ENCODE assay signal across 9 mouse cellular contexts in the genomic region with DNA sequence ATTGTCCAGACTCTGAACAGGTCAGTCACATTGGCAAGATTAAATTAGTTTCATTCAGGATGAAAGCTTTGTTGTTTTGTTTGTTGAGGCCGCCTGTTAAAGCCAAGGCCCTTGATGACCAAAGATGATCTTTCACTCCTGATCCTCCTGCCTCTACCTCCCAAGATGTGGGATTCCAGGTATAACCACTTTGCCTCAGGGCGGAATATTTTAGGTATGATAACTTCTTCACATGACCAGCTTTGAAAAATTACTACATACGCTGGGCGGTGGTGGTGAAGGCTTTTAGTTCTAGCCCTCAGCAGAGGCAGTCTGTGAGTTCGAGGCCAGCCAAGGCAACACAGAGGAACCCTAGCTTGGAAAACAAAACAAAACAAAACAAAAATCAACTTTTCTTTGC. TPM values are rescaled to one million over a fixed set of nuclear protein-coding genes. Genes with fewer than 3 reads are reported as not detected.
DNase-seq lines count a peak whose midpoint lies in the region; ATAC-seq and TF ChIP-seq lines count a peak whose summit lies in the region.
"Had no signal": no experiment of that assay in that cellular context is flagged by ENCODE, and none has a peak within 500 bp of the region (broad histone marks: within the 10 kb centered on the region; RNA-seq: fewer than 3 reads in every experiment).

No protein-coding gene starts in this region.

- no peak for ATAC-seq in hindbrain, embryonic 11.5 days (ENCODE audit: low FRiP score)
- no peak for ATAC-seq in G1E (ENCODE audit: extremely low read depth, insufficient number of reproducible peaks, low FRiP score, poor library complexity, severe bottlenecking)
- ATAC-seq in forebrain, postnatal 0 days, result no peak
- ATAC-seq in midbrain, embryonic 11.5 days (ENCODE audit: low FRiP score), result no peak
- no peak for ATAC-seq in erythroid progenitor cell, adult 5-6 weeks (replicated peaks; ENCODE audit: low FRiP score, poor library complexity, severe bottlenecking)

- H3K27ac ChIP-seq in hindbrain, embryonic 10.5 days, result no peak overlapping the region
- no peak overlapping the region for H3K27ac ChIP-seq in hindbrain, embryonic 11.5 days (ENCODE audit: low read depth, low read length)
- no peak overlapping the region for H3K27ac ChIP-seq in forebrain, postnatal 0 days (ENCODE audit: low read depth, low read length)
- no peak overlapping the region for H3K27ac ChIP-seq in midbrain, embryonic 11.5 days (ENCODE audit: low read depth, low read length)

- H3K4me1 ChIP-seq in hindbrain, embryonic 10.5 days (replicated peaks), result peaks cover 30% of the 10 kb centered on the region
- no peaks in the 10 kb centered on the region; the same call in 1 of the 2 replicates for H3K4me1 ChIP-seq in hindbrain, embryonic 11.5 days (replicated peaks; ENCODE audit: control insufficient read depth, insufficient read depth, low read length)
- H3K4me1 ChIP-seq in G1E (ENCODE audit: insufficient read depth, low read depth, low read length), result peaks cover 60% of the 10 kb centered on the region
- 0 out of 2 replicates have a peak, but pooled peaks cover 7% of the 10 kb centered on the region for H3K4me1 ChIP-seq in forebrain, postnatal 0 days (ENCODE audit: insufficient read depth)
- H3K4me1 ChIP-seq in midbrain, embryonic 11.5 days (ENCODE audit: control insufficient read depth, insufficient read depth, low read length), result peaks cover 8% of the 10 kb centered on the region

- H3K9me3 ChIP-seq in hindbrain, embryonic 10.5 days, result no peaks in the 10 kb centered on the region
- no peaks in the 10 kb centered on the region for H3K9me3 ChIP-seq in hindbrain, embryonic 11.5 days (ENCODE audit: control insufficient read depth, low read length)
- H3K9me3 ChIP-seq in G1E (replicated peaks), result no peaks in the 10 kb centered on the region
- no peaks in the 10 kb centered on the region for H3K9me3 ChIP-seq in forebrain, postnatal 0 days (ENCODE audit: low read length)
- H3K9me3 ChIP-seq in midbrain, embryonic 11.5 days (ENCODE audit: control insufficient read depth, low read length), result no peaks in the 10 kb centered on the region

- no peak overlapping the region for H3K9ac ChIP-seq in hindbrain, embryonic 11.5 days (ENCODE audit: low read depth, low read length)
- no peak overlapping the region for H3K9ac ChIP-seq in forebrain, postnatal 0 days
- no peak overlapping the region for H3K9ac ChIP-seq in midbrain, embryonic 11.5 days (ENCODE audit: low read length)

- H3K27me3 ChIP-seq in hindbrain, embryonic 10.5 days (ENCODE audit: insufficient read depth, poor library complexity, severe bottlenecking), result peaks cover 18% of the 10 kb centered on the region; the same call in 1 of the 2 replicates
- H3K27me3 ChIP-seq in hindbrain, embryonic 11.5 days (ENCODE audit: control insufficient read depth, insufficient read depth, low read length), result no peaks in the 10 kb centered on the region
- H3K27me3 ChIP-seq in G1E (ENCODE audit: insufficient read depth, low read length), result no peaks in the 10 kb centered on the region
- no peaks in the 10 kb centered on the region for H3K27me3 ChIP-seq in forebrain, postnatal 0 days (ENCODE audit: insufficient read depth, low read length)
- H3K27me3 ChIP-seq in midbrain, embryonic 11.5 days (ENCODE audit: control insufficient read depth, insufficient read depth, low read length), result no peaks in the 10 kb centered on the region

- no peak overlapping the region for H3K4me2 ChIP-seq in hindbrain, embryonic 11.5 days (replicated peaks; ENCODE audit: low read depth, low read length)
- H3K4me2 ChIP-seq in forebrain, postnatal 0 days (ENCODE audit: low read depth), result peak overlapping the region; percentile 99
- H3K4me2 ChIP-seq in midbrain, embryonic 11.5 days, result peak overlapping the region; percentile 90; the same call in 1 of the 2 replicates

- no peak for DNase-seq in hindbrain, embryonic 10.5 days (ENCODE audit: low spot score)
- DNase-seq in hindbrain, embryonic 11.5 days (ENCODE audit: low spot score), result no peak
- no peak for DNase-seq in G1E (ENCODE audit: low spot score)
- no peak for DNase-seq in forebrain, postnatal 0 days
- DNase-seq in midbrain, embryonic 11.5 days (ENCODE audit: low spot score, missing footprints), result no peak
- no peak for DNase-seq in right cerebral cortex, adult 18-20 months
- DNase-seq in adrenal gland, postnatal 4 days (ENCODE audit: low spot score in 2 of 2), result no peak

- 77% methylated on average over 5 of the region's 5 CpGs for WGBS in hindbrain, embryonic 10.5 days
- 83% methylated on average over 5 of the region's 5 CpGs for WGBS in hindbrain, embryonic 11.5 days
- WGBS in forebrain, postnatal 0 days, result 76% methylated on average over 5 of the region's 5 CpGs
- 73% methylated on average over 5 of the region's 5 CpGs for WGBS in midbrain, embryonic 11.5 days

- no peak for TF ChIP-seq CTCF in G1E (IDR thresholded peaks at IDR 0.05; ENCODE audit: low read depth, low read length)
- no peak for TF ChIP-seq CTCF in forebrain, postnatal 0 days (IDR thresholded peaks at IDR 0.05; ENCODE audit: low read depth)

- H3K36me3 ChIP-seq in hindbrain, embryonic 10.5 days, result no peaks in the 10 kb centered on the region
- no peaks in the 10 kb centered on the region for H3K36me3 ChIP-seq in hindbrain, embryonic 11.5 days (ENCODE audit: control insufficient read depth, insufficient read depth, low read length)
- H3K36me3 ChIP-seq in G1E (replicated peaks), result peaks cover 16% of the 10 kb centered on the region
- H3K36me3 ChIP-seq in forebrain, postnatal 0 days (ENCODE audit: insufficient read depth), result no peaks in the 10 kb centered on the region
- H3K36me3 ChIP-seq in midbrain, embryonic 11.5 days (ENCODE audit: control insufficient read depth, insufficient read depth, low read length), result no peaks in the 10 kb centered on the region

- peak overlapping the region; percentile 68 for H3K4me3 ChIP-seq in hindbrain, embryonic 10.5 days
- no peak overlapping the region for H3K4me3 ChIP-seq in hindbrain, embryonic 11.5 days (ENCODE audit: low read depth, low read length)
- H3K4me3 ChIP-seq in G1E (ENCODE audit: low read depth, low read length), result peak overlapping the region; percentile 80; the same call in 1 of the 2 replicates
- H3K4me3 ChIP-seq in forebrain, postnatal 0 days (ENCODE audit: low read depth, low read length), result peak overlapping the region; percentile 71
- no peak overlapping the region for H3K4me3 ChIP-seq in midbrain, embryonic 11.5 days (ENCODE audit: low read depth, low read length)

RNA-seq across cellular contexts. Expression of gene Anxa5, which starts 1.3 kb away (rescaled TPM):
- 115 and 120 TPM in 2 replicates for polyA plus RNA-seq in hindbrain, embryonic 10.5 days (2016; fragmentation: Nextera tagmentation; extraction: Ambion mirVana)
- 103 and 121 TPM in 2 replicates for polyA plus RNA-seq in hindbrain, embryonic 11.5 days (2014; fragmentation: Nextera tagmentation; extraction: Ambion mirVana)
- total RNA-seq in G1E (2014; fragmentation: Nextera tagmentation), result 165 and 180 TPM in 2 replicates
- 175 TPM in 2 replicates for total RNA-seq in G1E (2017)
- polyA plus RNA-seq in G1E (2012), result 81.0 and 94.3 TPM in 2 replicates
- total RNA-seq in forebrain, postnatal 0 days (2014; rRNA removed), result 38.6 and 41.2 TPM in 2 replicates
- polyA plus RNA-seq in forebrain, postnatal 0 days (2015; fragmentation: Nextera tagmentation; extraction: Ambion mirVana), result 47.2 and 48.9 TPM in 2 replicates
- polyA plus RNA-seq in midbrain, embryonic 11.5 days (2014; fragmentation: Nextera tagmentation; extraction: Ambion mirVana), result 93.7 and 98.4 TPM in 2 replicates
- total RNA-seq in adrenal gland, postnatal 4 days (2021), result 100 to 1,000 TPM; 338 to 365 TPM
- total RNA-seq in erythroid progenitor cell, adult 5-6 weeks (2015; ENCODE audit: low replicate concordance), result 47.2 and 66.2 TPM in 2 replicates
- total RNA-seq in erythroid progenitor cell, adult 5-6 weeks (2017; ENCODE audit: low replicate concordance), result 26.8 and 26.9 TPM in 2 replicates

RNA-seq across cellular contexts. Expression of gene 1810062G17Rik, which starts 1.3 kb away (rescaled TPM):
- polyA plus RNA-seq in hindbrain, embryonic 10.5 days (2016; fragmentation: Nextera tagmentation; extraction: Ambion mirVana), result 0.36 and 0.63 TPM in 2 replicates
- polyA plus RNA-seq in hindbrain, embryonic 11.5 days (2014; fragmentation: Nextera tagmentation; extraction: Ambion mirVana), result 0.45 and 0.95 TPM in 2 replicates
- total RNA-seq in G1E (2014; fragmentation: Nextera tagmentation), result not detected in 2 replicates
- total RNA-seq in G1E (2017), result 0.44 TPM in 1 of 2 replicates, not detected in the other
- polyA plus RNA-seq in G1E (2012), result not detected in 2 replicates
- not detected in 2 replicates for total RNA-seq in forebrain, postnatal 0 days (2014; rRNA removed)
- polyA plus RNA-seq in forebrain, postnatal 0 days (2015; fragmentation: Nextera tagmentation; extraction: Ambion mirVana), result 0.69 and 0.74 TPM in 2 replicates
- polyA plus RNA-seq in midbrain, embryonic 11.5 days (2014; fragmentation: Nextera tagmentation; extraction: Ambion mirVana), result 0.40 TPM in 1 of 2 replicates, not detected in the other
- total RNA-seq in adrenal gland, postnatal 4 days (2021), result 1 to 10 TPM; 2.8 to 3.5 TPM
- not detected in 2 replicates for total RNA-seq in erythroid progenitor cell, adult 5-6 weeks (2015; ENCODE audit: low replicate concordance)
- not detected in 2 replicates for total RNA-seq in erythroid progenitor cell, adult 5-6 weeks (2017; ENCODE audit: low replicate concordance)
- total RNA-seq: layer of hippocampus, adult 18-20 months had no signal

RNA-seq across cellular contexts. Expression of gene Gm11549, which starts 47.2 kb away (rescaled TPM):
- 0.07 and 0.50 TPM in 2 replicates for polyA plus RNA-seq in hindbrain, embryonic 10.5 days (2016; fragmentation: Nextera tagmentation; extraction: Ambion mirVana)
- 0.34 and 0.70 TPM in 2 replicates for polyA plus RNA-seq in hindbrain, embryonic 11.5 days (2014; fragmentation: Nextera tagmentation; extraction: Ambion mirVana)
- not detected in 2 replicates for total RNA-seq in G1E (2014; fragmentation: Nextera tagmentation)
- total RNA-seq in G1E (2017), result 0.05 and 0.06 TPM in 2 replicates
- polyA plus RNA-seq in G1E (2012), result not detected in 2 replicates
- total RNA-seq in forebrain, postnatal 0 days (2014; rRNA removed), result 0.69 and 1.3 TPM in 2 replicates
- polyA plus RNA-seq in forebrain, postnatal 0 days (2015; fragmentation: Nextera tagmentation; extraction: Ambion mirVana), result 0.45 and 0.68 TPM in 2 replicates
- 1.3 TPM in 2 replicates for polyA plus RNA-seq in midbrain, embryonic 11.5 days (2014; fragmentation: Nextera tagmentation; extraction: Ambion mirVana)
- total RNA-seq in adrenal gland, postnatal 4 days (2021), result under 1 TPM; 0.37 to 0.53 TPM
- total RNA-seq in erythroid progenitor cell, adult 5-6 weeks (2015; ENCODE audit: low replicate concordance), result not detected in 2 replicates
- total RNA-seq in erythroid progenitor cell, adult 5-6 weeks (2017; ENCODE audit: low replicate concordance), result not detected in 2 replicates

Comparison
In these comparisons a context has a peak if more than half of its experiments do, and no peak if none do; other contexts are left out.
1. H3K4me3 ChIP-seq: peak in hindbrain, embryonic 10.5 days (single experiment), G1E (single experiment) and forebrain, postnatal 0 days (single experiment); none in hindbrain, embryonic 11.5 days (single experiment) and midbrain, embryonic 11.5 days (single experiment).